Mouse (Mus musculus) cerebellum, adult 2 months (tissue): ENCODE data around the gene Trrap.

ENCODE experiments used
- CTCF ChIP-seq: fragments of 200-500 bp; IDR thresholded peaks from 2 replicates; pipeline ENCODE4 v1.5.1; 2011; ENCODE audit warnings: low read depth, mild to moderate bottlenecking, control low read depth, low read length, moderate library complexity, borderline replicate concordance; ENCODE audit not compliant: insufficient read depth
- POLR2A ChIP-seq: fragments of 200-500 bp; IDR thresholded peaks from 2 replicates; pipeline ENCODE4 v1.6.1; 2011; ENCODE audit warnings: low read length, control low read depth, borderline replicate concordance; ENCODE audit not compliant: insufficient read depth

GRCm38 (mm10) chr5:144898448-144899052 lies 131.0 kb downstream of the Trrap start:
- no peak for TF ChIP-seq POLR2A
- no peak for TF ChIP-seq CTCF
